Mouse (Mus musculus) induced T-regulatory cell, adult 2 months (primary cell): Measurements from ENCODE around the gene Tmco5b.

Experiments used
- DNase-seq: peaks from one replicate; pipeline ENCODE4 v3.0.0-alpha.2; 2012; ENCODE audit warnings: low read depth

The Tmco5b gene

GRCm38 (mm10) chr2:113285432-113285831 lies at the start of gene Tmco5b:
Gene Tmco5b (plus strand): TSS chr2:113285732.
- DNase-seq: no peak

GRCm38 (mm10) chr2:113236993-113237392 lies 48.5 kb upstream of the Tmco5b start:
- DNase-seq: no peak

- DNase-seq: no peak
Observed at GRCm38 (mm10) chr2:113238871-113239270, 46.7 kb upstream of the Tmco5b start.

GRCm38 (mm10) chr2:113302349-113303239 lies 17.1 kb downstream of the Tmco5b start:
- peak; percentile 30 for DNase-seq

GRCm38 (mm10) chr2:113303240-113303538 lies 17.7 kb downstream of the Tmco5b start:
- DNase-seq: no peak

- peak; percentile 30 for DNase-seq
Observed at GRCm38 (mm10) chr2:113305339-113305738, 19.8 kb downstream of the Tmco5b start.

- no peak for DNase-seq
Observed at GRCm38 (mm10) chr2:113311211-113311610, 25.7 kb downstream of the Tmco5b start.

- no peak for DNase-seq
Observed at GRCm38 (mm10) chr2:113323016-113323415, 37.5 kb downstream of the Tmco5b start.

- no peak for DNase-seq
Observed at GRCm38 (mm10) chr2:113333799-113334541, 48.4 kb downstream of the Tmco5b start.

- no peak for DNase-seq
Observed at GRCm38 (mm10) chr2:113335561-113336294, 50.2 kb downstream of the Tmco5b start.

- no peak for DNase-seq
Observed at GRCm38 (mm10) chr2:113344536-113344935, 59.0 kb downstream of the Tmco5b start.
